In genomic region chr9:83940537-83941363, GRCm38 (mm10) we compare ENCODE assay signal across 24 mouse cellular contexts. TPM values are rescaled to one million over a fixed set of nuclear protein-coding genes. Genes with fewer than 3 reads are reported as not detected.
DNase-seq lines count a peak whose midpoint lies in the region; ATAC-seq and TF ChIP-seq lines count a peak whose summit lies in the region.
"Had no signal": no experiment of that assay in that cellular context is flagged by ENCODE, and none has a peak within 500 bp of the region (broad histone marks: within the 10 kb centered on the region; RNA-seq: fewer than 3 reads in every experiment).

No protein-coding gene starts in this region.

- no peak overlapping the region for H3K4me2 ChIP-seq in kidney, embryonic 15.5 days
- no peak overlapping the region for H3K4me2 ChIP-seq in embryonic facial prominence, embryonic 11.5 days (ENCODE audit: low read depth, low read length)
- H3K4me2 ChIP-seq in limb, embryonic 14.5 days (replicated peaks; ENCODE audit: low read depth, low read length, severe bottlenecking) = no peak overlapping the region
- H3K4me2 ChIP-seq: heart, embryonic 15.5 days; hindbrain, embryonic 15.5 days; liver, embryonic 12.5 days; midbrain, embryonic 12.5 days; neural tube, embryonic 15.5 days had no signal

- H3K4me1 ChIP-seq in kidney, embryonic 15.5 days = no peaks in the 10 kb centered on the region
- no peaks in the 10 kb centered on the region for H3K4me1 ChIP-seq in embryonic facial prominence, embryonic 11.5 days (ENCODE audit: control insufficient read depth, insufficient read depth, low read length)
- H3K4me1 ChIP-seq in limb, embryonic 14.5 days (ENCODE audit: control insufficient read depth, insufficient read depth, low read length) = 0 out of 2 replicates have a peak, but pooled peaks cover 3% of the 10 kb centered on the region
- H3K4me1 ChIP-seq: heart, embryonic 15.5 days; hindbrain, embryonic 15.5 days; liver, embryonic 12.5 days; midbrain, embryonic 12.5 days; neural tube, embryonic 15.5 days had no signal

- 0 out of 2 replicates have a peak, but pooled peaks have one; percentile 41 for ATAC-seq in frontal cortex, adult (ENCODE audit: low TSS enrichment)
- peak; percentile 60 for ATAC-seq in kidney, embryonic 15.5 days (replicated peaks; ENCODE audit: low FRiP score)
- ATAC-seq in embryonic facial prominence, embryonic 11.5 days (replicated peaks; ENCODE audit: insufficient number of reproducible peaks, low FRiP score, low TSS enrichment, low read depth) = peak; percentile 56
- ATAC-seq in limb, embryonic 14.5 days (ENCODE audit: low FRiP score, low read depth) = no peak; the same call in 1 of the 2 replicates
- ATAC-seq: CD4-positive, CD25-positive, alpha-beta regulatory T cell, adult 4 months; forebrain, postnatal 0 days; intestine, postnatal 0 days; liver, embryonic 12.5 days had no signal

- no peak overlapping the region for H3K27ac ChIP-seq in kidney, embryonic 15.5 days
- H3K27ac ChIP-seq in embryonic facial prominence, embryonic 11.5 days (replicated peaks; ENCODE audit: low read depth, low read length) = no peak overlapping the region
- no peak overlapping the region for H3K27ac ChIP-seq in limb, embryonic 14.5 days (replicated peaks; ENCODE audit: low read depth, low read length)
- H3K27ac ChIP-seq: gastrocnemius, adult 2 months; heart, embryonic 15.5 days; hindbrain, embryonic 15.5 days; liver, embryonic 12.5 days; midbrain, embryonic 12.5 days; neural tube, embryonic 15.5 days had no signal

- H3K36me3 ChIP-seq in kidney, embryonic 15.5 days = 0 out of 2 replicates have a peak, but pooled peaks cover 4% of the 10 kb centered on the region
- H3K36me3 ChIP-seq in embryonic facial prominence, embryonic 11.5 days (replicated peaks; ENCODE audit: control insufficient read depth, insufficient read depth, low read depth, low read length) = no peaks in the 10 kb centered on the region
- no peaks in the 10 kb centered on the region for H3K36me3 ChIP-seq in limb, embryonic 14.5 days (ENCODE audit: control insufficient read depth, insufficient read depth, low read length)
- H3K36me3 ChIP-seq: heart, embryonic 15.5 days; hindbrain, embryonic 15.5 days; midbrain, embryonic 12.5 days had no signal

- H3K9ac ChIP-seq in kidney, embryonic 15.5 days = no peak overlapping the region
- H3K9ac ChIP-seq in embryonic facial prominence, embryonic 11.5 days (replicated peaks; ENCODE audit: low read length) = no peak overlapping the region
- no peak overlapping the region for H3K9ac ChIP-seq in limb, embryonic 14.5 days (ENCODE audit: low read depth, low read length, severe bottlenecking)
- H3K9ac ChIP-seq: forebrain, postnatal 0 days; heart, embryonic 15.5 days; hindbrain, embryonic 15.5 days; liver, embryonic 12.5 days; midbrain, embryonic 12.5 days; neural tube, embryonic 15.5 days had no signal

- WGBS in kidney, embryonic 15.5 days = 58% methylated on average over 9 of the region's 9 CpGs
- WGBS in embryonic facial prominence, embryonic 11.5 days = 49% methylated on average over 9 of the region's 9 CpGs
- WGBS in limb, embryonic 14.5 days = 29% methylated on average over 9 of the region's 9 CpGs

- H3K9me3 ChIP-seq in kidney, embryonic 15.5 days (replicated peaks) = no peaks in the 10 kb centered on the region; the same call in 1 of the 2 replicates
- H3K9me3 ChIP-seq in embryonic facial prominence, embryonic 11.5 days (replicated peaks; ENCODE audit: control insufficient read depth, low read length) = no peaks in the 10 kb centered on the region
- no peaks in the 10 kb centered on the region for H3K9me3 ChIP-seq in limb, embryonic 14.5 days (ENCODE audit: control insufficient read depth, low read length)
- H3K9me3 ChIP-seq: heart, embryonic 15.5 days; hindbrain, embryonic 15.5 days had no signal

- H3K27me3 ChIP-seq in kidney, embryonic 15.5 days = no peaks in the 10 kb centered on the region
- H3K27me3 ChIP-seq in embryonic facial prominence, embryonic 11.5 days (ENCODE audit: control insufficient read depth, insufficient read depth, low read length) = no peaks in the 10 kb centered on the region
- H3K27me3 ChIP-seq in limb, embryonic 14.5 days (ENCODE audit: control insufficient read depth, insufficient read depth, low read length) = no peaks in the 10 kb centered on the region
- H3K27me3 ChIP-seq: heart, embryonic 15.5 days; hindbrain, embryonic 15.5 days; liver, embryonic 12.5 days; midbrain, embryonic 12.5 days; neural tube, embryonic 15.5 days had no signal

- no peak for DNase-seq in frontal cortex, postnatal 10 days (ENCODE audit: low spot score in 2 of 2)
- no peak for DNase-seq in kidney, postnatal 25 days
- DNase-seq in embryonic facial prominence, embryonic 11.5 days (ENCODE audit: low spot score) = peak; percentile 60
- DNase-seq in limb, embryonic 14.5 days (ENCODE audit: low spot score) = peak; percentile 14
- no peak for DNase-seq in spleen, adult 18-20 months
- DNase-seq in right cerebral cortex, postnatal 25 days = no peak
- DNase-seq: adrenal gland, adult 2 months; cerebellum, adult 11 months; cerebellum, adult 9-11 months; forebrain, postnatal 0 days; gastrocnemius, adult 2 months; heart, postnatal 4 days; left cerebral cortex, postnatal 4 days; lung, adult 2 months; lung, postnatal 14 days had no signal

- H3K4me3 ChIP-seq in kidney, embryonic 15.5 days (replicated peaks) = no peak overlapping the region
- no peak overlapping the region for H3K4me3 ChIP-seq in embryonic facial prominence, embryonic 11.5 days (ENCODE audit: low read depth, low read length)
- H3K4me3 ChIP-seq in limb, embryonic 14.5 days (replicated peaks; ENCODE audit: low read length) = no peak overlapping the region
- H3K4me3 ChIP-seq: gastrocnemius, adult 2 months; heart, embryonic 15.5 days; hindbrain, embryonic 15.5 days; liver, embryonic 12.5 days; midbrain, embryonic 12.5 days; neural tube, embryonic 15.5 days had no signal

- TF ChIP-seq POLR2A in limb, embryonic 14.5 days (IDR thresholded peaks at IDR 0.05; ENCODE audit: borderline replicate concordance, extremely low read depth, insufficient read depth, insufficient read length) = no peak

RNA-seq across cellular contexts. Expression of gene Bckdhb, which starts 15.8 kb away (rescaled TPM):
- polyA plus RNA-seq in kidney, embryonic 15.5 days (2015; fragmentation: Nextera tagmentation; extraction: Ambion mirVana) = 46.9 and 51.6 TPM in 2 replicates
- polyA plus RNA-seq in embryonic facial prominence, embryonic 11.5 days (2014; fragmentation: Nextera tagmentation; extraction: Ambion mirVana) = 68.0 and 83.8 TPM in 2 replicates
- 45.3 and 47.4 TPM in 2 replicates for polyA plus RNA-seq in limb, embryonic 14.5 days (2012; rRNA removed)
- 46.6 and 51.1 TPM in 2 replicates for polyA plus RNA-seq in limb, embryonic 14.5 days (2014; fragmentation: Nextera tagmentation; extraction: Ambion mirVana)

Comparison
In these comparisons a context has a peak if more than half of its experiments do, and no peak if none do; other contexts are left out.
1. DNase-seq: peak in embryonic facial prominence, embryonic 11.5 days (single experiment) and limb, embryonic 14.5 days (single experiment); none in frontal cortex, postnatal 10 days (0 of 2), kidney, postnatal 25 days (0 of 2), spleen, adult 18-20 months (0 of 2) and right cerebral cortex, postnatal 25 days (single experiment).